Mouse (Mus musculus) adrenal gland (tissue): ENCODE results near the gene Ttc30a2.
"Not testable (repeated sequence)": the region's sequence is repeated elsewhere in the genome, so short reads cannot be mapped to it uniquely, and the experiment has no call there.

Experiments used
- intact Hi-C: fragments of 180-260 bp; cut with DNase I; formaldehyde crosslinking; loops from one replicate; pipeline ENCODE4 v1.15.1; 2025

Gene Ttc30a2

DNA sequence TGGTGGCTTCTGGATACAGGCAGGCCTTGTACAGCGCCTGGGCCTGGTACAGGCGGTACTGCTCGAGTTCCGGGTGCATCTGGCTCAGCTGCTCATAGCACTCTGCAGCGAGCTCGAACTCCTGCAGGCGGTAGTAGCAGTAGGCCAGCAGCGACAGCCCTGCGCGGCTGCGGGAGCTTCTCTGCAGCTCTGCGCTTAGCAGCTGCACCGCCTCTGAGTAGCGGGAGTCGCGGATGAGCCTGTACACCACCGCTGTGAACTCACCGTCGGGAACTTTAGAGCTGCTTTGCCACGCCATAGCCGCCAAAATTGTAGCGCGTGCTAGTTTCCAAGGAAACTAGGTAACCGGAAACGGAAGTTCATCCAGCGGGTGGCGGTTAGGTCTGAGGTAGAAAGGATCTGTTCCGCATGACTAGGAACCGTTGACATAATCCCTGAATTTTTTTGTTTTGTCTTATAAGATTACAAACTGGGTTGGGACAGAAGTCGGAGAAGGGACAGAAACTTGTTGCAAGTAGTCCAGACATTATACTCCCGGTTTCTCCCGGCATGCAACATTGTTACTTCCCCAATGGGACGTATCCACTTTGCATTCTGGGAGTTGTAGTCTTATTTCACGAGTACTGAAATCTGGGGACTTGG lies 3.6 kb upstream of the Ttc30a2 start, which contains the start of gene Ttc30a1:
Gene Ttc30a1 (minus strand): TSS at position 528 of the 642 bp plus-strand sequence.
- intact Hi-C loops, result not testable (repeated sequence)

- intact Hi-C loops, result not testable (repeated sequence)
These were observed 3.0 kb upstream of the Ttc30a2 start for GRCm38 (mm10) chr2:75980933-75981439.

DNA sequence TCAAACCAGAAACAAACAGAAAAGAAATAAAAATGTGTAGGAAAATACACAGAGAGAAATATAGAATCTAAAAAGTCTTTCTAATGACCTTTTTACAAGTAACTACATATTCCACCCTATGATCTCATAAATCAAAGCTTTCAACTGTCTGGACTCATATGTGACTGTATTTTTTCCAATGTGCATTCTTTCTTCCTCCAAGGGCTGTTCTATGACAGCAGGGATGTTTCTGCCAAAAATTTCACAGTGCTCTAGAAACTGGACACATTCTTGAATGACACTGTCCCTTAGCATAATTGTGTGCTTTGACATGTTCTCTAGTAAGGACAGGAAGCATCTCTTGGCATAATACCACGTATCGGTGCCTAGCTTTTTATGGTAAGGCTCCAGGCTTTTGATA lies 1.9 kb downstream of the Ttc30a2 start:
- intact Hi-C loops, result not testable (repeated sequence)

DNA sequence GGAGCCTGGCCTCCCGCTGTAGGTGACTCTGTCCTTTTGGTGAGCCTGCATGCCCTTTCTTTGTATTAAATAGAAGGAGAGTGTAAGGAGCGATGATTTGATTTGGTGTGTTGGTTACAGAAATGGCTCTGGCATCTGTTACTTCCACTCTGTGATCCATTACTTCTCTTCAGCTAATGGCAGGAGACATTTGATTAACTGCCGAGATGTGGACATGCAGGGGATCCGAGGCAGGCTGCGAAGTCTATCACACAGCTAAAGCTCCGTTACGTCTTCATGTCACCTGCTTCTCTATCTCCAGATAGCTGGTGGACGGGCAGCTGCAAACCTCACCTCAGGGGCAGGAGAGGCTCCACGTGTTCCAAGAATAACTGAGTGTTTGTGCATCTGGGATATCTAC lies 3.8 kb downstream of the Ttc30a2 start:
- intact Hi-C loops, result no loop called here

- intact Hi-C loops, result loop anchor here (2.0 to 5.0 kb wide), 4 partner anchors 48 to 358 kb away; no protein-coding TSS in a partner anchor
These were observed 13.0 kb downstream of the Ttc30a2 start for GRCm38 (mm10) chr2:75964972-75965371.

DNA sequence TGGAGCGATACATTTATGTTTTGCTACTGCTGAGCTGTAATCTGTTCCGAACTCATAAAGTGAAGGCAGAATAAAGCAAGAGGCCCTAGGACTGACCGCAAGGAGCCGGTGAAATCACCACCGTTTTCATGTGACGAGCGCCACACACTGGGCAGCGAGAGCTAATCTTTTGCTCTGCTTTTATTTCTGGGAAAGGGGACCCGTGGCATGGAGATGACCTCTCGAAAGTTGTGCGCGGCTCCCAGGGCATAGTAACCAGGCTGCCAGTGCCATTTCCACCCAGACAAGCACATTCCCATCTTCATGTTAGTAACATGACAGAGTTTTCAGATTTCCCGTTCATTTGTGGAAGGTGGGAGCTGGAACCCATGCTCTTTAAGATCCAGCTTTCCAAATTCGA lies 13.5 kb downstream of the Ttc30a2 start:
- intact Hi-C loops, result loop anchor here (2.0 to 5.0 kb wide), 3 partner anchors 47 to 357 kb away; no protein-coding TSS in a partner anchor

DNA sequence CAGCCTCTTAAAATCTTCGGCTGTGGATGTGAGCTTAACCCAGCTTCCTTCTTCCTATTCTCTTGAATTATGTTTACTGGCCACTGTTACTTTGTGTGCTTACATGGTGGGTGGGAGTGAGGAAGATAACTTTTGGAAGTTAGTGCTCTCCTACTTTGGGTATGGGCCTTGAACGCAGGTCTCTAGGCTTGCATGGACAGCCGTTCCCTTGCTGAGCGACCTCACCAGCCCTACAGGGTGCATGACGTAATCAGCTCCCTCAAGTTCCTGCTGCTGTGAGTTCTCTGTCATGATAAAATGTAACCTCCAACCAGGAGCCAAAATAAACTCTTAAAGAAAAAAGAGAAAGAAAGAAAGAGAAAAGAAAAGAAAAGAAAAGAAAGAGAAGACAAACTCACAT lies 13.9 kb downstream of the Ttc30a2 start:
- intact Hi-C loops, result loop anchor here (2.0 to 5.0 kb wide), 3 partner anchors 47 to 357 kb away; no protein-coding TSS in a partner anchor

- intact Hi-C loops, result loop anchor here (5.0 kb wide), 2 partner anchors 46 to 356 kb away; no protein-coding TSS in a partner anchor
These were observed 14.6 kb downstream of the Ttc30a2 start for GRCm38 (mm10) chr2:75963211-75963840.

- intact Hi-C loops, result loop anchor here (5.0 kb wide), 2 partner anchors 43 to 353 kb away; no protein-coding TSS in a partner anchor
These were observed 17.3 kb downstream of the Ttc30a2 start for GRCm38 (mm10) chr2:75960366-75961330.

DNA sequence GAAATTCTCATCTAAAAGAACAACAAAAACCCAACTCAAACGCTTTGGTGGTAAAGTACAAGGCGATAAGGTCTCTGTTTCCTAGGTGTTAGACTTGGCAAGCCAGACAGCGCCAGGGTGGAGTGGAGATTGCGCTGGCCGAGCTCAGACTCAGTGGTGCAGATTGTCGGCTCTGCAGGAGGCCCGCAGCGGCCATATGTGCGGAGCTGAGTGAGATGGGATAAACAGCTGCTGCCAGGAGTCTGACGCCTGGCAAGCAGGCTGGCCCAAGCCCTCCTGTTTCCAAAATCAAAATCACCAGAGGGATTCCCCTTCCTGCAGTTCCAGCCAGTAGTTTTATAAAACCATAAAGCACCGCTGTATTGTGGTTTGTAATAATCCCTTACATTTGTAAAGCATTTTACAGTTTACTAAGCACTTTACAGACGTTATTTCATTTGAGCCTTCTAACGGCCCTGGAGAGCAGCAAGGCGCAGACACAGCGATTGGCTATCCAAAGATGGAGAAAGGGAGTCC lies 18.1 kb downstream of the Ttc30a2 start:
- intact Hi-C loops, result loop anchor here (5.0 kb wide), 2 partner anchors 43 to 353 kb away; no protein-coding TSS in a partner anchor

DNA sequence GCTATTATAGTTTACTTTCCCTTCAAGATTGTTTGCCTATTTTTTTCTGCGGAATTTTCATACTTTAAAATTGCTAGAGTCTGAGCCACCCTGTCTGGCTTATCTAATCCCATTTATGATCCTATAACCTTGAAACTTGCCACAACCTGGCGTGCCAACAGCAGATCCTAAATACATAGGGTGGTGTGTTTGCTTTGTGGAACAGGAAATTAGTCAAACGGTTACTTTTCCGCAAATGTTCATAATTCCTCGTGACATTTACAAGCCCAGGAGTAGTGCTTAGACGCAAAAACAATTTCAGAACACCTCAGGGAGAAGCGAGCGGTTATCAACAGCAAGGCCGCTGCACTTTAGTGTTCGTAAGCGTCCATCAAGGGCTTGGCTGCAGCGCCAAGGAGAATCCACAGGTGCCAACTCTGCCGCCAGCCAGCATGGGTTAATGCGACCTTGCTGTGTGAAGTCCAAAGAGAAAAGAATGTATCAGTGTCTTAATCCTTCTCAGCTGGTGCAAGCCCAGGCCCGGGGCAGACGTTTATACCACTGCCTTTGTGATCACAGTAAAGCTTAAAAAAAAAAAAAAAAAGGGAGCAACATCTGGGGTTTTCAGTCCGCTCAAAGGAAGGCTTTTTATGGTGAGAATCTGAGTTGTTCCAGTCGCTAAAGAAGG lies 18.7 kb downstream of the Ttc30a2 start:
- intact Hi-C loops, result no loop called here

- intact Hi-C loops, result no loop called here
These were observed 22.3 kb downstream of the Ttc30a2 start for GRCm38 (mm10) chr2:75955709-75956108.

GRCm38 (mm10) chr2:75953320-75953719 lies 24.6 kb downstream of the Ttc30a2 start:
- intact Hi-C loops, result no loop called here

GRCm38 (mm10) chr2:75950685-75951084 lies 27.3 kb downstream of the Ttc30a2 start:
- intact Hi-C loops, result no loop called here

GRCm38 (mm10) chr2:75938117-75939063 lies 39.6 kb downstream of the Ttc30a2 start, which contains the start of gene Ttc30b:
Gene Ttc30b, minus strand, starts transcription at chr2:75938585.
- intact Hi-C loops, result no loop called here

DNA sequence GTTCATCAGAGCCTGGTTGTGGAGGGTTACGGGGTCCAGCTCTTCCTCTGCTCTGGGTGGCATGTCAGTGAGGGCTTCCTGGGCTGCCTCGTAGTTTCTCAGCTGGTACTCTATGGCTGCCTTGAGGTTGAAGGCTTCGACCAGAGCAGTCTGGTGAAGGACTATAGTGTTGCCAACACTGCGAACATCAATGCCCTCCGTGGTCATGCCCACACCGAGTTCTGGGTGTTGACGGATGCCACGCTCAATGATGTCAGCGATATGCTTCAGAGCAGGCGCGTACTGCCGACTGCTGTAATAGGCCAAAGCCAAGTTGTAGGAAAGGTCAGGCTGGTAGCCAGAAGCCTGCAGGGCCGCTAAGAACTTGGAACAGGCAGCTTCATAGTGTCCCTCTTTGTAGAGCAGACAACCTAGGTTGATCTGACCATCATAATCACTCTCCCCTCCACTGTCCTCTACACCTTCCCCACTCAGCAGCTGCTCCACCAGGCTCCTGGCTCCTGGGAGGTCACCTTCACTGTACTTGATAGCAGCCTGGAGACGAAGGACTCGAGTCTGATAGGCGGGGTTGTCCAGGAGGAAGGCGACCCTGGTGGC lies 40.4 kb downstream of the Ttc30a2 start:
- intact Hi-C loops, result not testable (repeated sequence)

GRCm38 (mm10) chr2:75936685-75937084 lies 41.3 kb downstream of the Ttc30a2 start:
- intact Hi-C loops, result not testable (repeated sequence)

- intact Hi-C loops, result no loop called here
These were observed 44.4 kb downstream of the Ttc30a2 start for GRCm38 (mm10) chr2:75933541-75933940.

GRCm38 (mm10) chr2:75930941-75931340 lies 47.0 kb downstream of the Ttc30a2 start:
- intact Hi-C loops, result no loop called here
